Mouse (Mus musculus) layer of hippocampus, adult 6 months (tissue): ENCODE measurements around the gene Mtus2. TPM values are rescaled to one million over a fixed set of nuclear protein-coding genes. Genes with fewer than 3 reads are reported as not detected.

ENCODE experiments used
- long read RNA-seq, 2 experiments: library from polyadenylated mRNA; unstranded; transcript quantifications; one replicate each; pipeline ENCODE4 v2.0.0; 2019 to 2020
- polyA plus RNA-seq: library from polyadenylated mRNA; unstranded; fragments of <200 nt; fragmentation: Nextera tagmentation; gene quantifications from 2 replicates; pipeline ENCODE4 v1.2.3, GENCODE M21; 2021

The Mtus2 gene
- polyA plus RNA-seq, result 17.5 and 17.7 TPM in 2 replicates
- long read RNA-seq, experiment 1, full-length matches to known transcripts, result 17 of 42 reads
- long read RNA-seq, experiment 1, partial matches to known transcripts, result 18 of 42 reads
- long read RNA-seq, experiment 1, other reads (novel, unspliced or antisense), result 7 of 42 reads
- long read RNA-seq, experiment 2, full-length matches to known transcripts, result 69 of 152 reads
- long read RNA-seq, experiment 2, partial matches to known transcripts, result 23 of 152 reads
- long read RNA-seq, experiment 2, other reads (novel, unspliced or antisense), result 60 of 152 reads

DNA sequence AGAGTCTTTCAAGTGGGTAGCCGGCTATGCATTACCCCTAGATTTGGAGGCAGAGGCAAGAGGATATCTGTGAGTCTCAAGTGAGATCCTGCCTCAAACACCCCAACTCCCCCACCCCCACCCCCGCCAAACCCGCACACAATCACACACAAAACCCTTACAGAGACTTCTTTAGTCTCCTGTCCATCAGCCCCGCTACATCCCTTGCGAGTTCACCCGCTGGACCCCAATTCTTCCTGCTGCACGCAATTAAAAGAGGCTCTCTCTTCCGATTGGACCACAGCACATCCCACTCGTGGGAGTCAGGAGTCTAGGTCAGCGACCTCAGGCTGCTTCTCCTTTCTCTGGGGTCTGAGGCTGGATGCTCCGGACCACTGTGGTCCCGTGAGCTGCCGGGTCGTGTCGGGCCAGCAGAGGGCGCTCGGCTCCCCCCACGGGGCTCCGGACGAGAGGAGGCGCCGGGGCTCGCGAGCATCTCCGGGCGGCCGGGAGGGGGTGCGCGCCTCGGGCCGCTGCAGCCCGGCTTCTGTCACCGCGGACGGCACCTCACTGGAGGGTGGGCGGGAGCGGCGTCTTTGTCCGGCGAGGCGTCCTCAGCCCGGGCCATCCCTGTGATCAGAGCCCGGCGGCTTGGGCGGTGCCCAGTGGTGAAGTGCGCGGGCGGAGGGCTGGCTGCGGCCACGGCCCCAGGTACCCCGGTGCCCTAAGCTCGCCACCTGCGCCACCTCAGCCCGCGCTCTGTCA lies at the start of gene Mtus2:
TSS of gene Mtus2 (plus strand) at position 500 of the 744 bp plus-strand sequence.

Other genes starting within 250 kb of the Mtus2 start
- gene Flt1, start 231.3 kb upstream of the Mtus2 start, polyA plus RNA-seq, result 11.7 and 14.3 TPM in 2 replicates
- gene Pomp, start 96.9 kb upstream of the Mtus2 start, polyA plus RNA-seq, result 382 and 397 TPM in 2 replicates
- gene Slc46a3, start 62.5 kb upstream of the Mtus2 start, polyA plus RNA-seq, result 7.7 and 10.2 TPM in 2 replicates